In genomic region chr9:92549811-92550490, GRCm38 (mm10) we compare ENCODE assay signal across 9 mouse cellular contexts. TPM values are rescaled to one million over a fixed set of nuclear protein-coding genes. Genes with fewer than 3 reads are reported as not detected.
A peak's percentile ranks its signal among the peaks of the same experiment; 100 is the strongest.
DNase-seq lines count a peak whose midpoint lies in the region; ATAC-seq lines count a peak whose summit lies in the region.
"Had no signal": no experiment of that assay in that cellular context is flagged by ENCODE, and none has a peak within 500 bp of the region (broad histone marks: within the 10 kb centered on the region; RNA-seq: fewer than 3 reads in every experiment).

No protein-coding gene starts in this region.

- H3K27me3 ChIP-seq in kidney, embryonic 14.5 days (ENCODE audit: control insufficient read depth, insufficient read depth, low read length) = no peaks in the 10 kb centered on the region
- H3K27me3 ChIP-seq: megakaryocyte, embryonic 14.5 days had no signal

- no peak overlapping the region for H3K4me2 ChIP-seq in kidney, embryonic 14.5 days (replicated peaks; ENCODE audit: low read depth, low read length)

- no peak overlapping the region for H3K9ac ChIP-seq in kidney, embryonic 14.5 days (ENCODE audit: low read depth, low read length)

- H3K4me1 ChIP-seq in kidney, embryonic 14.5 days (ENCODE audit: control insufficient read depth, insufficient read depth, low read length) = peaks cover 14% of the 10 kb centered on the region

- H3K4me3 ChIP-seq in kidney, embryonic 14.5 days (ENCODE audit: low read length) = no peak overlapping the region
- H3K4me3 ChIP-seq: megakaryocyte, embryonic 14.5 days had no signal

- H3K36me3 ChIP-seq in kidney, embryonic 14.5 days (ENCODE audit: control insufficient read depth, insufficient read depth, low read length) = peaks cover 4% of the 10 kb centered on the region; the same call in 1 of the 2 replicates

- no peak overlapping the region for H3K27ac ChIP-seq in kidney, embryonic 14.5 days (ENCODE audit: low read depth, low read length)

- no peaks in the 10 kb centered on the region for H3K9me3 ChIP-seq in kidney, embryonic 14.5 days (ENCODE audit: control insufficient read depth, low read length)
- H3K9me3 ChIP-seq: megakaryocyte, embryonic 14.5 days had no signal

- 79% methylated on average over 11 of the region's 11 CpGs for WGBS in kidney, embryonic 14.5 days

- no peak for ATAC-seq in kidney, embryonic 14.5 days (ENCODE audit: low FRiP score, low TSS enrichment)

- peak; percentile 68 for DNase-seq in kidney, adult 11 months
- DNase-seq in NIH3T3 (ENCODE audit: low read depth) (peak; percentile 34), liver (no peak)
- peak; percentile 40 for DNase-seq in cerebellum, adult 9-11 months
- DNase-seq in kidney, postnatal 10 days = peak; percentile 57
- no peak for DNase-seq in thymus, postnatal 14 days
- no peak for DNase-seq in thymus, postnatal 4 days

RNA-seq across cellular contexts. Expression of gene Plod2, which starts 7.9 kb away (rescaled TPM):
- polyA plus RNA-seq in kidney, embryonic 14.5 days (2014; fragmentation: Nextera tagmentation; extraction: Ambion mirVana) = 30.2 and 37.1 TPM in 2 replicates

Comparison
In these comparisons a context has a peak if more than half of its experiments do, and no peak if none do; other contexts are left out.
1. DNase-seq: peak in kidney, adult 11 months (single experiment), NIH3T3 (single experiment), cerebellum, adult 9-11 months (single experiment) and kidney, postnatal 10 days (single experiment); none in thymus, postnatal 14 days (single experiment), thymus, postnatal 4 days (single experiment) and liver (single experiment).